Mouse (Mus musculus) kidney, postnatal 10 days (tissue): ENCODE results near the gene Pdcd5.

ENCODE experiments used
- DNase-seq: peaks from one replicate; pipeline ENCODE4 v3.0.0; 2021; ENCODE audit warnings: mixed read lengths

Gene Pdcd5

DNA sequence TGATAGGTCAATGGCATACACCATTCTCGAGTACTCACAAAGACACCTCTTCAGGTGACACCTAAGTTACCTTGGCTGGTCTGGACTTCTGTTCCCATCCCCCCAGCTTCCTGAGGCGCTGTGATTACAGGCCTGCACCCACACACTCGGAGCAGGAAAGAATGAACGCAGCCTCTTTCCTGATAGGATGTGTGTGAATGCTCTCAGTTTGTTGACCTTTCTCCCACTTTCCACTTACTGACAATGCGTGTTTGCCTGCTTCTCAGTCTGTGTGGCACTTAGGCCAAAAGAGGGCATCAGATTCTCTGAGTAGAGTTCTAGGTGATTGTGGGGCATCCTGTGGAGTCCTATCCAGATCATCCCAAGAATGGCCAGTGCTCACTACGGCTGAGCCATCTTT is 7.2 kb downstream of the Pdcd5 start:
- no peak for DNase-seq

DNA sequence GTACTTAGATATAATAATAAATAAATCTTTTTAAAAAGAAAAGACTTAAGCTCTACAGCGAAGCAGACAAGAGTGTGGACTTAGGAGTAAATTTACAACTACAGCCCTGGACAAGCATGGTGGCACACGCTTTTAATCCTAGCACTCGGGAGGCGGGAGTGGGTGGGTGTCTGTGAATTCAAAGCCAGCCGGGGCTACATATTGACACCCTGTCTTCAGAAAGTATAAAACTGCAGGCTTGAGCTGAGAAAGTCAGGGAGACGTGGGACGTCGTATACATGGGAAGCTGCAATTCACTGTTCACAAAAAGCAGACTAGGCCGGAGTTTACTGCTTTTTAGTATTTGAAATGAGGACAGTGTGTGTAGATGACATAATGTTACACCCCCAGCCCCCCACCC is 10.4 kb downstream of the Pdcd5 start:
- DNase-seq: no peak

- DNase-seq: peak; percentile 65
Observed at GRCm38 (mm10) chr7:35636229-35636628, 11.1 kb downstream of the Pdcd5 start.

- DNase-seq: peak; percentile 43
Observed at GRCm38 (mm10) chr7:35628496-35628895, 18.8 kb downstream of the Pdcd5 start.

DNA sequence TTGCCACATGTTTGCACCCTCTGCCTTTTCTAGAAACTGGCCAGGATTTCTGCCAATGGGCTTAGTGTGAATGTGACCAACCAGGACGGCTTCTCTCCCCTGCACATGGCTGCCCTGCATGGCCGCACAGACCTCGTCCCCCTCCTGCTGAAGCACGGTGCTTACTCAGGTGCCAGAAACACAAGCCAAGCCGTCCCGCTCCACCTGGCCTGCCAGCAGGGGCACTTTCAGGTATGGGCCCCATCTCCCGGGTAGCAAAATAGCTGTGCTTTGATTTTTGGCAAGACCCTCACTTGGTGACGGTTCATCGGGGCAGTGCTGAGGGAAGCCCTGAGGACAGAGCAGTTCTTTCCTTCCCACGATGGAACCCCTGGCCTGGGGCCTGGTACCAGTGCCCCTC is 19.9 kb downstream of the Pdcd5 start:
- DNase-seq: peak; percentile 19

GRCm38 (mm10) chr7:35626038-35626437 is 21.3 kb downstream of the Pdcd5 start:
- DNase-seq: no peak

GRCm38 (mm10) chr7:35622626-35623025 is 24.7 kb downstream of the Pdcd5 start:
- no peak for DNase-seq

- no peak for DNase-seq
Observed at GRCm38 (mm10) chr7:35617513-35617912, 29.8 kb downstream of the Pdcd5 start.

- no peak for DNase-seq
Observed at GRCm38 (mm10) chr7:35609245-35609644, 38.1 kb downstream of the Pdcd5 start.

- no peak for DNase-seq
Observed at GRCm38 (mm10) chr7:35606816-35607215, 40.5 kb downstream of the Pdcd5 start.

GRCm38 (mm10) chr7:35602766-35603165 is 44.6 kb downstream of the Pdcd5 start:
- DNase-seq: no peak

DNA sequence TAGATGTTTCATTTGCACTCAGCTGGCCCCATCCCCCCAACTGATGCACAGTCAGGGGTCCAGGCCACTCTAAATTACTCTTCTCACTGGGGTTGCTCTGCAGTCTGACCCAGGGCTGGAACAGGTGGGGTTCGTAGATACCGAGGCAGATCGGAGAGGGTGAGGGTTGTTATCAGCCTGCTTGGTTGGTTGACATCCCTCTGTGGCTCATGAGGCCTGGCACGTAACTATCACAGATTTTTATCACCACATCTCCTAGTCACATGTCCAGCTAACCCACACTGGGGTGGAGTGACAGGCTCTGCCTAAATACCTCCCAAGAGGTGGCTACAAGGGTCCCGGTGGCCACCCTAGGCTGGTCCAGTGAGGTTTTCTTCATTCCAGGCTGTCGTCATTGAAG is 46.2 kb downstream of the Pdcd5 start:
- no peak for DNase-seq

DNA sequence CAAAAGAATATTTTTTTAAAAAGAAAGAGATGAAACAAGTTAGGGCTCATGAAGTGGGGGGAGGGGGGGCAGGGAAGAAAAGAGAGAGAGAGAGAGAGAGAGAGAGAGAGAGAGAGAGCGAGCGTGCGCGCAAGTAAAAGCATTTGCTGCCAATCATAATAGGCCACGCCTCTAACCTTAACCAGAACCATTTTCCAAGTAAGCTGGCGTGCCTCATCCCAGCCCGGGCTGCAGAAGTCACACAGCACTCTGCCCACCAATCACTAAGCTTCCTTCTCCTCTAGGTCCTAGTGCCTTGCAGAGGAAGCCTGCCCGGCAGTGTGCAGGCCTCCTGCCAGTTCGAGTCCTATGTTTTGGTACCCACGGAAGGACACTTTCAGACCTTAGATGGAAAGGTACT is 47.3 kb downstream of the Pdcd5 start:
- DNase-seq: no peak

- DNase-seq: no peak
Observed at GRCm38 (mm10) chr7:35599492-35599891, 47.8 kb downstream of the Pdcd5 start.

DNA sequence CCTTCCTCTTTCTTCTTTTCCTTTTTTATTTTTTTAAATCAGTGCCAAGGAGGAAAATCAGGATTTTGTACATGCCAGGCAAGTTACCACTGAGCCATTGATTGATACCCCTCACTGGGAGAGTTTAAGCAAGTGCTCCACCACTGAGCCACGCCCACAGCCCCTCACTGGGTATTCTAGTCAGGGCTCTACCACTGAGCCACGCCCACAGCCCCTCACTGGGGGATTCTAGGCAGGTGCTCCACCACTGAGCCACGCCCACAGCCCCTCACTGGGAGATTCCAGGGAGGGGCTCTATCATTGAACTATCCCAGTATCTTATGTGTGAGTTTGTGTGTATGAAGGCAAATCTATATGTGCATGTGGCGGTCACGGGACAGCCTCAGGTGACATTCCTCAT is 53.0 kb downstream of the Pdcd5 start:
- no peak for DNase-seq
